Mouse (Mus musculus) midbrain, embryonic 15.5 days (tissue): Measurements from ENCODE around the gene Atp2a3. TPM values are rescaled to one million over a fixed set of nuclear protein-coding genes. Genes with fewer than 3 reads are reported as not detected.
A peak's percentile ranks its signal among the peaks of the same experiment; 100 is the strongest.

Source experiments
- ATAC-seq: fragments of 200-750 bp; cut with Nextera tagmentation; replicated peaks from 2 replicates; pipeline ENCODE4 v1.8.0; 2017; ENCODE audit warnings: moderate TSS enrichment
- H3K27ac ChIP-seq: fragments of 300-500 bp; sonication (generic); 2 replicates; pipeline ENCODE4 v1.5.1; 2015; ENCODE audit warnings: mild to moderate bottlenecking, inconsistent platforms
- H3K27me3 ChIP-seq: fragments of 300-500 bp; sonication (generic); replicated peaks from 2 replicates; pipeline ENCODE4 v1.6.1; 2015; ENCODE audit warnings: inconsistent platforms
- H3K36me3 ChIP-seq: fragments of 300-500 bp; sonication (generic); replicated peaks from 2 replicates; pipeline ENCODE4 v1.6.1; 2015; ENCODE audit warnings: inconsistent platforms
- H3K4me1 ChIP-seq: fragments of 300-500 bp; sonication (generic); 2 replicates; pipeline ENCODE4 v1.6.1; 2015; ENCODE audit warnings: inconsistent platforms
- H3K4me2 ChIP-seq: fragments of 300-500 bp; sonication (generic); 2 replicates; pipeline ENCODE4 v1.6.1; 2015; ENCODE audit warnings: inconsistent platforms, mild to moderate bottlenecking, moderate library complexity
- H3K4me3 ChIP-seq: fragments of 300-500 bp; sonication (generic); 2 replicates; pipeline ENCODE4 v1.5.1; 2015; ENCODE audit warnings: mild to moderate bottlenecking, inconsistent platforms
- H3K9ac ChIP-seq: fragments of 300-500 bp; sonication (generic); 2 replicates; pipeline ENCODE4 v1.6.1; 2015; ENCODE audit warnings: mild to moderate bottlenecking, inconsistent platforms
- H3K9me3 ChIP-seq: fragments of 300-500 bp; sonication (generic); 2 replicates; pipeline ENCODE4 v1.6.1; 2016; ENCODE audit warnings: inconsistent platforms
- WGBS: fragments of 180-500 bp; shearing (Covaris S2); methylation state at CpG from one replicate; pipeline ENCODE4 v1.1.7; 2015; ENCODE audit warnings: mixed read lengths; 5-methylcytosine and 5-hydroxymethylcytosine counted together
- polyA plus RNA-seq: library from polyadenylated mRNA; unstranded; fragments of >200 nt; fragmentation: Nextera tagmentation; extraction: Ambion mirVana; gene quantifications from 2 replicates; pipeline ENCODE4 v1.2.1, GENCODE M21; 2015

Atp2a3 gene
- polyA plus RNA-seq, 1 experiment from 2014 or later, result 1.1 TPM

DNA sequence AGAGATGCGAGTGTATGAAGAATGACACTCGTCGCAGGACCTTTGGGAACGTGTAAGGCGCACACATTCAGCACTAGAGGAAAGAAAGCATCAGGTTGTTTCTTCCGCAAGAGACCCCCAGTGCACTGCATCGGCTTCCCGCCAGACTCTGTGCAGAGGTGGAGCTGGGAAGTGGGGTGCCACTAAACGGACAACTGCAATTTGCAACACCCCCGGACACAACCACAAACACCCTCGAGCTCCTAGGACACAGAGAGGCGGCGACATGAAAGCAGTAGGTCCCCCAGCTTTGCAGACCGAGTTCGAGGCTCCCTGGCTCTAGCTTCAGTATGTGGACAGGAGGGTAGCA, 272 bp upstream of the Atp2a3 start:
- Histone ChIP-seq H3K36me3 (no peaks in the 10 kb centered on the region), H3K4me1 (peaks cover 7% of the 10 kb centered on the region), H3K9ac (no peak overlapping the region), H3K4me3 (peak overlapping the region; percentile 22), H3K27me3 (peaks cover 47% of the 10 kb centered on the region), H3K4me2 (peak overlapping the region; percentile 39), H3K27ac (no peak overlapping the region), H3K9me3 (no peaks in the 10 kb centered on the region)
- ATAC-seq, result no peak
- 4% methylated on average over 15 of the region's 15 CpGs for WGBS

DNA sequence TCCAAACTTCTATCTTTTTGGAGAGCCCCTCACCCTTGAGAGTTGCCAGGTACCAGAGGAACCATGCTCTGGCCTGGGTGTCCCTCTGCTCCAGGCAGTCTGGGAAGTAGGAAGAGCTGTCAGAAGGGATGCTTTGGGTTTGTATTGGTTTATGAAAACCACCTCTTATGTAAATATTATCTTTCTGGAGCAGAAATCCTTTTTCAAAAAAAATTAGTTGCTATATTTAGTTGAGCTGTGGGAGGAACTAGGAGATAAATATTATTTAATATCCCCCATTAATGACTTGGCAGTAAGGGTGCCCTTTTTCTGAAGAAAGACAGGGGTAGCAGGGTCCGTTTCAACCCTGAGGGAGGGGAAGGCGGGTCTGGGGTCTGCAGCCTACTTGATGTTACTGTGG, 1.4 kb downstream of the Atp2a3 start:
- Histone ChIP-seq H3K9ac (no peak overlapping the region), H3K36me3 (no peaks in the 10 kb centered on the region), H3K27me3 (peaks cover 47% of the 10 kb centered on the region), H3K4me1 (peaks cover 7% of the 10 kb centered on the region), H3K9me3 (no peaks in the 10 kb centered on the region), H3K4me3 (no peak overlapping the region), H3K27ac (no peak overlapping the region), H3K4me2 (no peak overlapping the region)
- ATAC-seq, result no peak
- 79% methylated on average over 2 of the region's 2 CpGs for WGBS

GRCm38 (mm10) chr11:72963058-72963788, 2.3 kb downstream of the Atp2a3 start:
- H3K4me1 ChIP-seq, result peaks cover 7% of the 10 kb centered on the region

GRCm38 (mm10) chr11:72963789-72964294, 2.9 kb downstream of the Atp2a3 start:
- 68% methylated on average over 3 of the region's 3 CpGs for WGBS
- ATAC-seq, result no peak
- Histone ChIP-seq H3K27ac (no peak overlapping the region), H3K4me3 (no peak overlapping the region), H3K27me3 (peaks cover 47% of the 10 kb centered on the region), H3K4me1 (peaks cover 7% of the 10 kb centered on the region), H3K36me3 (no peaks in the 10 kb centered on the region), H3K4me2 (no peak overlapping the region), H3K9ac (no peak overlapping the region), H3K9me3 (no peaks in the 10 kb centered on the region)

More at GRCm38 (mm10) chr11:72963058-72963788, 2.3 kb downstream of the Atp2a3 start:
- no peak overlapping the region for H3K4me2 ChIP-seq
- ATAC-seq, result no peak
- no peaks in the 10 kb centered on the region for H3K36me3 ChIP-seq
- no peaks in the 10 kb centered on the region for H3K9me3 ChIP-seq
- H3K27ac ChIP-seq, result no peak overlapping the region
- H3K27me3 ChIP-seq, result peaks cover 47% of the 10 kb centered on the region
- H3K9ac ChIP-seq, result no peak overlapping the region
- WGBS, result 51% methylated on average over 7 of the region's 7 CpGs
- H3K4me3 ChIP-seq, result no peak overlapping the region

DNA sequence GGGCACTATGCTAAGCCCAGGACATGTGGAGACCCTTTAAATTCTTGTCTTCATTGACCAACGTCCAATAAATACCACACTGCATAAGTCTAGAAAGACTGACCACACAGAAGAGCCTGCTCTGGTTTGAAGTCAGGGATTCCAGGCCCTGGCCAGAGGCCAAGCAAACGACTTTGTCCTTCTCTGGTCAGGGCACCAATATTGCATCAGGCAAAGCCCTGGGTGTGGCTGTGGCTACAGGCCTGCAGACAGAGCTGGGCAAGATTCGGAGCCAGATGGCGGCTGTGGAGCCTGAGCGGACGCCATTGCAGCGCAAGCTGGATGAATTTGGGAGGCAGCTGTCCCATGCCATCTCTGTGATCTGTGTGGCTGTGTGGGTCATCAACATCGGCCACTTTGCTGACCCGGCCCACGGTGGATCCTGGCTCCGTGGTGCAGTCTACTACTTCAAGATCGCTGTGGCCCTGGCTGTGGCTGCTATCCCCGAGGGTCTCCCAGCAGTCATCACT, 14.1 kb downstream of the Atp2a3 start:
- no peaks in the 10 kb centered on the region for H3K4me1 ChIP-seq
- 83% methylated on average over 13 of the region's 13 CpGs for WGBS
- no peak overlapping the region for H3K9ac ChIP-seq
- no peak overlapping the region for H3K4me2 ChIP-seq
- no peaks in the 10 kb centered on the region for H3K9me3 ChIP-seq
- ATAC-seq, result no peak
- H3K27ac ChIP-seq, result no peak overlapping the region
- no peaks in the 10 kb centered on the region for H3K27me3 ChIP-seq
- no peaks in the 10 kb centered on the region for H3K36me3 ChIP-seq
- H3K4me3 ChIP-seq, result no peak overlapping the region

- no peaks in the 10 kb centered on the region for H3K27me3 ChIP-seq
- 86% methylated on average over 9 of the region's 9 CpGs for WGBS
These were observed 21.5 kb downstream of the Atp2a3 start for GRCm38 (mm10) chr11:72982516-72982915.

GRCm38 (mm10) chr11:72983283-72983682, 22.3 kb downstream of the Atp2a3 start:
- Histone ChIP-seq H3K4me3 (no peak overlapping the region), H3K4me2 (no peak overlapping the region), H3K36me3 (no peaks in the 10 kb centered on the region), H3K9ac (no peak overlapping the region), H3K4me1 (no peaks in the 10 kb centered on the region), H3K27me3 (no peaks in the 10 kb centered on the region), H3K27ac (no peak overlapping the region), H3K9me3 (no peaks in the 10 kb centered on the region)
- WGBS, result 52% methylated on average over 5 of the region's 5 CpGs
- no peak for ATAC-seq

More at GRCm38 (mm10) chr11:72982516-72982915, 21.5 kb downstream of the Atp2a3 start:
- Histone ChIP-seq H3K27ac (no peak overlapping the region), H3K9ac (no peak overlapping the region), H3K4me3 (no peak overlapping the region), H3K4me1 (no peaks in the 10 kb centered on the region), H3K9me3 (no peaks in the 10 kb centered on the region), H3K36me3 (no peaks in the 10 kb centered on the region), H3K4me2 (no peak overlapping the region)
- no peak for ATAC-seq

GRCm38 (mm10) chr11:72986745-72987144, 25.8 kb downstream of the Atp2a3 start:
- no peak for ATAC-seq

GRCm38 (mm10) chr11:72987234-72987633, 26.3 kb downstream of the Atp2a3 start:
- 73% methylated on average over 5 of the region's 5 CpGs for WGBS
- H3K9ac ChIP-seq, result no peak overlapping the region
- ATAC-seq, result no peak

More at GRCm38 (mm10) chr11:72986745-72987144, 25.8 kb downstream of the Atp2a3 start:
- no peak overlapping the region for H3K4me3 ChIP-seq
- 80% methylated on average over 5 of the region's 5 CpGs for WGBS
- no peak overlapping the region for H3K27ac ChIP-seq
- H3K9me3 ChIP-seq, result no peaks in the 10 kb centered on the region
- no peak overlapping the region for H3K9ac ChIP-seq
- H3K36me3 ChIP-seq, result no peaks in the 10 kb centered on the region
- no peaks in the 10 kb centered on the region for H3K27me3 ChIP-seq
- H3K4me2 ChIP-seq, result no peak overlapping the region
- no peaks in the 10 kb centered on the region for H3K4me1 ChIP-seq

GRCm38 (mm10) chr11:72987807-72988206, 26.8 kb downstream of the Atp2a3 start:
- no peak overlapping the region for H3K4me2 ChIP-seq
- H3K27me3 ChIP-seq, result no peaks in the 10 kb centered on the region
- no peak overlapping the region for H3K27ac ChIP-seq
- H3K4me1 ChIP-seq, result no peaks in the 10 kb centered on the region
- no peak overlapping the region for H3K9ac ChIP-seq
- ATAC-seq, result no peak
- no peaks in the 10 kb centered on the region for H3K9me3 ChIP-seq
- 83% methylated on average over 5 of the region's 5 CpGs for WGBS
- no peaks in the 10 kb centered on the region for H3K36me3 ChIP-seq
- no peak overlapping the region for H3K4me3 ChIP-seq

More at GRCm38 (mm10) chr11:72987234-72987633, 26.3 kb downstream of the Atp2a3 start:
- H3K27me3 ChIP-seq, result no peaks in the 10 kb centered on the region
- H3K36me3 ChIP-seq, result no peaks in the 10 kb centered on the region
- no peak overlapping the region for H3K4me2 ChIP-seq
- H3K4me1 ChIP-seq, result no peaks in the 10 kb centered on the region
- no peak overlapping the region for H3K4me3 ChIP-seq
- H3K27ac ChIP-seq, result no peak overlapping the region
- no peaks in the 10 kb centered on the region for H3K9me3 ChIP-seq

- WGBS, result 89% methylated on average over 6 of the region's 6 CpGs
- Histone ChIP-seq H3K9me3 (no peaks in the 10 kb centered on the region), H3K36me3 (no peaks in the 10 kb centered on the region), H3K9ac (no peak overlapping the region), H3K27me3 (no peaks in the 10 kb centered on the region), H3K4me1 (no peaks in the 10 kb centered on the region), H3K4me2 (no peak overlapping the region), H3K4me3 (no peak overlapping the region), H3K27ac (no peak overlapping the region)
- ATAC-seq, result no peak
These were observed 28.1 kb downstream of the Atp2a3 start for GRCm38 (mm10) chr11:72989044-72989443.

DNA sequence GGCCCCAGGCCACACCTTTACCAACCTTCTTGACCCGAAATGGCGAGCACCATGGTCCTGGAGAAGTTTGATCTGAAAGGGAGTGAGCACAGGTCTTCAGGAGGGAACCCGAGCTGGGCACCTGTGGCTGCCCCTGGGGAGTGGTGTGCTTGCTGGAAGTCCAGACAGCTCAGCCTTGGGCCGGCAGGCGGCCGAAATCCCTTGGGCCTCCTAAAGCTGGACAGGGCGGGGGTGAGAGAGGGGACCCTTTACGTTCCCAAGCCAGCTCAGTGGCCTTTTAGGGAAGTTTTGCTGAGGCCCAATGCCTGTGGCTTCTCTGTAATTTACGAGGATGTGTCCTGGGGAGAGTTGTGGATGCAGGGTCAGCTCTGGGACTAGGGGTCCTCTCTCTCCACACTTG, 29.7 kb downstream of the Atp2a3 start:
- no peaks in the 10 kb centered on the region for H3K4me1 ChIP-seq
- no peaks in the 10 kb centered on the region for H3K36me3 ChIP-seq
- H3K4me3 ChIP-seq, result no peak overlapping the region
- H3K9me3 ChIP-seq, result no peaks in the 10 kb centered on the region
- H3K4me2 ChIP-seq, result no peak overlapping the region
- ATAC-seq, result no peak
- WGBS, result 78% methylated on average over 9 of the region's 9 CpGs
- no peak overlapping the region for H3K27ac ChIP-seq
- H3K27me3 ChIP-seq, result no peaks in the 10 kb centered on the region
- no peak overlapping the region for H3K9ac ChIP-seq

DNA sequence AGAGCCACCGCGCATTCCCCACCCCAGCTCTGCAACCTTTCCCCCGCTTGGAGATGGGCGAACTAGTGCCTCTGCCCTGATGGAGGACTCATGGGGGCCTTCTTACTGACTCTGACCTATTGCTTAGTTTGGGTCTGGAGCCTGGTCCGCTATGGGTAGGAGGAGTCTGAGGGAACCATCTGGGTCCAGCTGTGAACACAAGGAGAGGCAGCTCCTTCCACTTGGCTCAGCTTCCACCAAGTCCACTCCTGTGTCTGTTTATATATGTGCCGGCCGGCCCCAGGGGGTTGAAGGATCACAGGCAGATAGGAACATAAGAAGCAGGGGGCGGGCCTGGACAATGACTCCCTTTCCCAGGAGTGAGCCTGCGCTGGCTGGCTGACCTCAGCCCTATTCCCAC, 31.0 kb downstream of the Atp2a3 start:
- Histone ChIP-seq H3K9ac (no peak overlapping the region), H3K27me3 (no peaks in the 10 kb centered on the region), H3K4me2 (no peak overlapping the region), H3K36me3 (no peaks in the 10 kb centered on the region), H3K9me3 (no peaks in the 10 kb centered on the region), H3K4me1 (no peaks in the 10 kb centered on the region), H3K4me3 (no peak overlapping the region), H3K27ac (no peak overlapping the region)
- WGBS, result 68% methylated on average over 9 of the region's 9 CpGs
- ATAC-seq, result no peak
